Mouse (Mus musculus): ENCODE measurements around the gene Trappc2l. TPM values are rescaled to one million over a fixed set of nuclear protein-coding genes. Genes with fewer than 3 reads are reported as not detected.

Gene Trappc2l
- polyA plus RNA-seq, 1 experiment from 2014 or later: 43.7 TPM

- ATAC-seq (ENCODE audit: low FRiP score) (no peak), DNase-seq (ENCODE audit: low spot score, missing footprints) (no peak)
- WGBS: 82% methylated on average over 12 of the region's 14 CpGs
- Histone ChIP-seq H3K9me3 (ENCODE audit: control insufficient read depth, low read length) (no peaks in the 10 kb centered on the region), H3K27me3 (ENCODE audit: control insufficient read depth, insufficient read depth, low read length) (peaks cover 5% of the 10 kb centered on the region), H3K27ac (ENCODE audit: low read depth, low read length) (no peak overlapping the region), H3K4me2 (no peak overlapping the region), H3K4me1 (ENCODE audit: control insufficient read depth, insufficient read depth, low read length) (peaks cover 7% of the 10 kb centered on the region), H3K36me3 (ENCODE audit: control insufficient read depth, insufficient read depth, low read length) (no peaks in the 10 kb centered on the region), H3K9ac (ENCODE audit: low read length) (no peak overlapping the region), H3K4me3 (ENCODE audit: low read depth, low read length) (no peak overlapping the region)
Observed at GRCm38 (mm10) chr8:122665667-122666316, 54.4 kb downstream of the Trappc2l start.

Small RNA genes within 50 kb of the gene (microRNA-seq; reads per million reads assigned to microRNA genes)
- gene Mir6396: not detected

Other genes starting within 250 kb of the Trappc2l start
- gene Zc3h18, start 235.0 kb upstream of the Trappc2l start, polyA plus RNA-seq (2014; fragmentation: Nextera tagmentation; extraction: Ambion mirVana): 42.0 and 43.7 TPM in 2 replicates
- gene Il17c, start 189.6 kb upstream of the Trappc2l start, polyA plus RNA-seq (2014; fragmentation: Nextera tagmentation; extraction: Ambion mirVana): not detected in 2 replicates
- 54.4 and 61.6 TPM in 2 replicates for gene Cyba, start 178.7 kb upstream of the Trappc2l start, polyA plus RNA-seq (2014; fragmentation: Nextera tagmentation; extraction: Ambion mirVana)
- 44.3 and 48.1 TPM in 2 replicates for gene Mvd, start 168.2 kb upstream of the Trappc2l start, polyA plus RNA-seq (2014; fragmentation: Nextera tagmentation; extraction: Ambion mirVana)
- gene Snai3, start 150.9 kb upstream of the Trappc2l start, polyA plus RNA-seq (2014; fragmentation: Nextera tagmentation; extraction: Ambion mirVana): not detected in 2 replicates
- gene Rnf166, start 135.6 kb upstream of the Trappc2l start, polyA plus RNA-seq (2014; fragmentation: Nextera tagmentation; extraction: Ambion mirVana): 23.2 and 29.7 TPM in 2 replicates
- gene Ctu2, start 135.5 kb upstream of the Trappc2l start, polyA plus RNA-seq (2014; fragmentation: Nextera tagmentation; extraction: Ambion mirVana): 74.8 and 78.7 TPM in 2 replicates
- gene Piezo1, start 60.3 kb upstream of the Trappc2l start, polyA plus RNA-seq (2014; fragmentation: Nextera tagmentation; extraction: Ambion mirVana): 2.8 and 4.3 TPM in 2 replicates
- 25.7 and 35.8 TPM in 2 replicates for gene Cdt1, start 43.6 kb upstream of the Trappc2l start, polyA plus RNA-seq (2014; fragmentation: Nextera tagmentation; extraction: Ambion mirVana)
- 176 and 195 TPM in 2 replicates for gene Aprt, start 34.7 kb upstream of the Trappc2l start, polyA plus RNA-seq (2014; fragmentation: Nextera tagmentation; extraction: Ambion mirVana)
- 6.0 and 6.4 TPM in 2 replicates for gene Galns, start 177 bp upstream of the Trappc2l start, polyA plus RNA-seq (2014; fragmentation: Nextera tagmentation; extraction: Ambion mirVana)
- gene Pabpn1l, start 11.1 kb downstream of the Trappc2l start, polyA plus RNA-seq (2014; fragmentation: Nextera tagmentation; extraction: Ambion mirVana): not detected in 2 replicates
- 6.1 and 6.4 TPM in 2 replicates for gene Cbfa2t3, start 87.5 kb downstream of the Trappc2l start, polyA plus RNA-seq (2014; fragmentation: Nextera tagmentation; extraction: Ambion mirVana)
- gene Acsf3, start 163.8 kb downstream of the Trappc2l start, polyA plus RNA-seq (2014; fragmentation: Nextera tagmentation; extraction: Ambion mirVana): 13.9 and 14.9 TPM in 2 replicates
- gene Cdh15, start 236.3 kb downstream of the Trappc2l start, polyA plus RNA-seq (2014; fragmentation: Nextera tagmentation; extraction: Ambion mirVana): 0.47 and 0.59 TPM in 2 replicates

Measured in midbrain, embryonic 11.5 days (tissue).